Comparison of ENCODE assay signal across 8 mouse cellular contexts in genomic region chr2:181679951-181680715, GRCm38 (mm10). TPM values are rescaled to one million over a fixed set of nuclear protein-coding genes. Genes with fewer than 3 reads are reported as not detected.
DNase-seq lines count a peak whose midpoint lies in the region; ATAC-seq and TF ChIP-seq lines count a peak whose summit lies in the region.

TSS of gene Tcea2 (plus strand) at chr2:181680310.

- peaks cover 17% of the 10 kb centered on the region for H3K4me1 ChIP-seq in G1E (ENCODE audit: insufficient read depth, low read depth, low read length)
- peaks cover 21% of the 10 kb centered on the region for H3K4me1 ChIP-seq in forebrain, postnatal 0 days (ENCODE audit: insufficient read depth)
- H3K4me1 ChIP-seq in lung, embryonic 16.5 days (replicated peaks; ENCODE audit: control insufficient read depth, insufficient read depth, low read length) = peaks cover 19% of the 10 kb centered on the region

- under 1% methylated on average over 59 of the region's 69 CpGs for WGBS in forebrain, postnatal 0 days
- under 1% methylated on average over 68 of the region's 69 CpGs for WGBS in lung, embryonic 16.5 days

- TF ChIP-seq CTCF in G1E (IDR thresholded peaks at IDR 0.05; ENCODE audit: low read depth, low read length) = no peak
- peak; percentile 42 for TF ChIP-seq CTCF in forebrain, postnatal 0 days (IDR thresholded peaks at IDR 0.05; ENCODE audit: low read depth)

- peak; percentile 56 for DNase-seq in G1E (ENCODE audit: low spot score)
- peak; percentile 78 for DNase-seq in cerebellum, adult 11 months
- DNase-seq in forebrain, postnatal 0 days = peak; percentile 84
- peak; percentile 73 for DNase-seq in heart, postnatal 4 days
- peak; percentile 60 for DNase-seq in layer of hippocampus, adult 9-11 months
- peak; percentile 62 for DNase-seq in ovary, postnatal 10 days (ENCODE audit: low spot score)
- DNase-seq in thymus, postnatal 14 days = peak; percentile 70

- H3K36me3 ChIP-seq in G1E (replicated peaks) = no peaks in the 10 kb centered on the region
- peaks cover 10% of the 10 kb centered on the region; the same call in 1 of the 2 replicates for H3K36me3 ChIP-seq in forebrain, postnatal 0 days (ENCODE audit: insufficient read depth)
- no peaks in the 10 kb centered on the region for H3K36me3 ChIP-seq in lung, embryonic 16.5 days (ENCODE audit: control insufficient read depth, insufficient read depth, low read length)

- H3K9ac ChIP-seq in forebrain, postnatal 0 days = peak within 1 kb of the TSS; percentile 88
- H3K9ac ChIP-seq in lung, embryonic 16.5 days (ENCODE audit: low read length) = peak within 1 kb of the TSS; percentile 89

- peak within 1 kb of the TSS; percentile 66 for H3K4me3 ChIP-seq in G1E (ENCODE audit: low read depth, low read length)
- H3K4me3 ChIP-seq in forebrain, postnatal 0 days (ENCODE audit: low read depth, low read length) = peak within 1 kb of the TSS; percentile 72
- H3K4me3 ChIP-seq in lung, embryonic 16.5 days (ENCODE audit: low read length) = peak within 1 kb of the TSS; percentile 72

- H3K27me3 ChIP-seq in G1E (ENCODE audit: insufficient read depth, low read length) = peaks cover 65% of the 10 kb centered on the region
- H3K27me3 ChIP-seq in forebrain, postnatal 0 days (ENCODE audit: insufficient read depth, low read length) = no peaks in the 10 kb centered on the region
- H3K27me3 ChIP-seq in lung, embryonic 16.5 days (ENCODE audit: control insufficient read depth, insufficient read depth, low read depth, low read length) = no peaks in the 10 kb centered on the region

- H3K4me2 ChIP-seq in forebrain, postnatal 0 days (ENCODE audit: low read depth) = peak within 1 kb of the TSS; percentile 97
- H3K4me2 ChIP-seq in lung, embryonic 16.5 days (ENCODE audit: low read depth, low read length) = peak within 1 kb of the TSS; percentile 80

- H3K9me3 ChIP-seq in G1E (replicated peaks) = no peaks in the 10 kb centered on the region
- H3K9me3 ChIP-seq in forebrain, postnatal 0 days (ENCODE audit: low read length) = no peaks in the 10 kb centered on the region
- H3K9me3 ChIP-seq in lung, embryonic 16.5 days (ENCODE audit: control insufficient read depth, low read length) = no peaks in the 10 kb centered on the region

- no peak for ATAC-seq in G1E (ENCODE audit: extremely low read depth, insufficient number of reproducible peaks, low FRiP score, poor library complexity, severe bottlenecking)
- peak; percentile 44 for ATAC-seq in forebrain, postnatal 0 days
- ATAC-seq in lung, embryonic 16.5 days (ENCODE audit: low read depth) = peak; percentile 41

- H3K27ac ChIP-seq in forebrain, postnatal 0 days (ENCODE audit: low read depth, low read length) = peak within 1 kb of the TSS; percentile 67
- peak within 1 kb of the TSS; percentile 65 for H3K27ac ChIP-seq in lung, embryonic 16.5 days (ENCODE audit: low read length)

RNA-seq across cellular contexts. Expression of gene Tcea2, which starts in this region (rescaled TPM):
- total RNA-seq in G1E (2014; fragmentation: Nextera tagmentation) (not detected in 2 replicates), G1E (2017) (1.2 TPM in 2 replicates)
- polyA plus RNA-seq in G1E (2012) = 0.28 and 0.32 TPM in 2 replicates
- 51.1 and 55.6 TPM in 2 replicates for total RNA-seq in forebrain, postnatal 0 days (2014; rRNA removed)
- polyA plus RNA-seq in forebrain, postnatal 0 days (2015; fragmentation: Nextera tagmentation; extraction: Ambion mirVana) = 53.8 and 57.5 TPM in 2 replicates
- total RNA-seq in heart, postnatal 4 days (2021) = 10 to 100 TPM in 1 of 2 experiments, 1 to 10 TPM in 1; 9.9 to 11.1 TPM
- polyA plus RNA-seq in lung, embryonic 16.5 days (2015; fragmentation: Nextera tagmentation; extraction: Ambion mirVana) = 19.3 and 19.7 TPM in 2 replicates

Comparison
In these comparisons a context has a peak if more than half of its experiments do, and no peak if none do; other contexts are left out.
1. RNA of gene Tcea2 (total RNA-seq): 51.1 to 55.6 TPM in forebrain, postnatal 0 days and 9.9 to 11.1 TPM in heart, postnatal 4 days; 1.2 TPM in G1E; every median in the first group is over 4 times any median in the second.
2. RNA of gene Tcea2 (polyA plus RNA-seq): 53.8 to 57.5 TPM in forebrain, postnatal 0 days and 19.3 to 19.7 TPM in lung, embryonic 16.5 days; 0.28 to 0.32 TPM in G1E; every median in the first group is over 10 times any median in the second.
3. Peak in every context shown above with its lines, with median percentiles within 50 percentile points of each other: DNase-seq and H3K4me3 ChIP-seq.